Mouse (Mus musculus): ENCODE results near the gene Npy.

DNA sequence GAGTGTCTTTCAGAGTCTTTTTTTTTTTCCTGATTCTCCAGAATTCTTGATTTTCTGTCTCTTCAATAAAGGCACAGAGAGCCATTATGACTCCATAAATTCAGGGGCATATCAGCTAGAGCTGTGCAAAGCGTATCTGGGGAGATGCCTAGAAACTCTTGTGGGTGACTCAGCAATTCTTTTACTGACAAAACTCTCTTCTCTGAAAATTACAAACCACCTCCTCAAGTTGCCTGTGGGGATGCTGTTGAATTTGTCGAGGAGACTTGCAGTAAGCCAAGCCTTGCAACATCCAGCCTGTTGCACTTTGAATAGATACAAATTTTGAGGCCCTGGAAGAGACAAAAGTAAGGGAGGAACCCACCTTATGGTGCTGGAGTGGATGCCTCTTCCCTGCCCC, 34.3 kb downstream of the Npy start:
- TF ChIP-seq CTCF (IDR thresholded peaks at IDR 0.05; ENCODE audit: extremely low read depth, insufficient read depth, insufficient read length, insufficient replicate concordance) (no peak), POLR2A (IDR thresholded peaks at IDR 0.05; ENCODE audit: low read depth, low read length) (no peak)

Measured in spleen, adult 2 months (tissue).